Mouse (Mus musculus) cerebral cortex, adult 2 months (tissue): ENCODE results near the gene Myo10.

Experiments
- WGBS: fragments of 180-500 bp; shearing (Covaris S2); methylation state at CpG from one replicate; pipeline ENCODE4 v1.1.7; 2018; 5-methylcytosine and 5-hydroxymethylcytosine counted together

The Myo10 gene

DNA sequence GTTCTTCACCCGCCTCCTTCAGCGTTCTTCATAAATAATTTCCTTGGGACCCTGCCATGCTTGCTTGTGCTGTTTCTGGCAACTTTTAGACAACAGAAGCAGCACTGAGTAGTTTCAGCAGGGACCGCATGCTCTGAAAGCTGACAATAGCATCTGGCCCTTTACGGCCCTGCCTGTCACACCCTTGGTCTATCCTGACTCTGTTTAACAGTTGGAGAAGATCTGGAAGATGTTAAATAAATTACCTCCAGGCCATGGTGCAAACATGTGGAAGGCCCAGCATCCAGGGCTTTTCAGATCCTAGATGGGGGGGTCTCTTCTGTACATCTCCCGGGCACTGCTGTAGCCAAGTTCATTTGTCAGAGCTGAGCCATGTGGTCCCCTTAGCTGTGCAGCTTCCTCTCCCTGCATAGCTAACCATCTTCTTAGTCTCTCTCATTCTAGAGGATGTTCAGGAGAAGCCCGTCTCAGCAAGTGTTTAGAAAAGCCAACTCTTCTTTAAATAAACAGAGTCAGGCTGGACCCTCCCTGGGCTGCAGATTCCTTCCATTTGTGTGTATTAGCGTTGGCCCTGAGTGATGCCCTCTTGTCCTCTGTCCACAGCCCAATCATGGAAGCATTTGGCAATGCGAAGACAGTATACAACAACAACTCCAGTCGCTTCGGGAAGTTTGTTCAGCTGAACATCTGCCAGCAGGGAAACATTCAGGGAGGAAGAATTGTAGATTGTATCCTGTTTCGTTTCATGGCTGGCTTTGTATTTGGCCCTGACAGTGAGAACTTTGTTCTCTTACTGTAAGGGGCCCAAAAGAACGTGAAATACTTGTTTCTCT, 101.2 kb downstream of the Myo10 start:
- 60% methylated on average over 12 of the region's 12 CpGs for WGBS

DNA sequence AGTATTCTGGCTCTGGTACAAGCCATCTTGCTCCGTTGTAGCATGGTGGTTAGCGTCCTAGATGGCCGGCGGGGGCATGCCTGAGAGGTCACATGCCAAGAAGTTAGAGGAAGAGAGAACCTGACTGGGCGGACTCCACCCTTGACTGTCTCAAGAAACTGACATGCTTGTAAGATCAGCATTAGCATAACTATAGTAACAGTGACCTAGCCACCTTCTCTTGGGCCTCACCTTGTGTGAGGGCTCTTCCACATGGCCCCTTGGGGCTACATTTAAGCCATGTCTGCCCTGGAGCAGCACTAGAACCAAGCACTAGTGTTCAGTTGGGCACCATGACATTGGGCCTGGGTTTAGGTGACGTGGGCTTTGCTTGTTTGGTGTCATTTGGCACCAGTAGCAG, 102.2 kb downstream of the Myo10 start:
- 93% methylated on average over 6 of the region's 6 CpGs for WGBS

DNA sequence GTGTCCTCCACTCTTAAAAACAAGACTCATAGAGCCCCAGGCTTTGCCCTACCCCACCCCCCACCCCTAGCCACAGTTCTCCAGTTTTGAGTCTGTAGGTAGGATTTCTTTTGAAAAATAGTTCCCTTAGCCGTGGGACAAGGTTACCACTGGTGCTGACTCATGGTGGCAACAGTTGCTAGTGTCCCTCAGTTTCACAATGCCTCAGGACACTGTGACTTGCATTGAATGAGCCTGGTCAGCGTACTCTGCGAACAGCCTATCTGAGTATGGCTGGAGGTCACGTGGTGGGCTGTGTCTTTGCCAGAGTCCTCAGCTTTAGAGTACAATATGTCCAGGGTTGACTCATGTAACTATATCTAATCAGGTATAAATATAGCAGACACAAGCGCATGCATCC, 104.5 kb downstream of the Myo10 start:
- 69% methylated on average over 5 of the region's 5 CpGs for WGBS

GRCm38 (mm10) chr15:25728501-25728900, 106.2 kb downstream of the Myo10 start:
- WGBS = 84% methylated on average over 4 of the region's 4 CpGs

DNA sequence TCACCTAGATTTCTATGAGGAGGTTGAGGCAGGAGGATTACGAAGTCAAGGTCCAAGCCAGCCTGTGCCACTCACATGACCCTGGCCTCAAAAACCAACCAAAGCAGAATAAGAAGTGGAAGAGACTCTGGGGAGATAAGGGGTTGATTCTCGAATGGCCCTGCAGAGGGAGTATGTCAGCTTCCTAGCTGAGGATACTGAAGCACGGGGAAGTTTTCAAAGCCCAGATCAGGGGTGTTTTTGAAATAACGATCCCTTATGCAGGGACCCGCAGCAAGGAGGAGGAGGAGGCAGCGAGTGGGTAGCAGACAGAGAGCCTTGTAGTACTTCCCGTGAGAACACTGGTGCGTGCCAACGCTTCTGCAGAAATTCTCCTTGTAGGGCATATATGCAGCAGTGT, 108.7 kb downstream of the Myo10 start:
- WGBS = 17% methylated on average over 9 of the region's 9 CpGs

- 56% methylated on average over 8 of the region's 8 CpGs for WGBS
Observed at GRCm38 (mm10) chr15:25732758-25733428, 110.6 kb downstream of the Myo10 start.

DNA sequence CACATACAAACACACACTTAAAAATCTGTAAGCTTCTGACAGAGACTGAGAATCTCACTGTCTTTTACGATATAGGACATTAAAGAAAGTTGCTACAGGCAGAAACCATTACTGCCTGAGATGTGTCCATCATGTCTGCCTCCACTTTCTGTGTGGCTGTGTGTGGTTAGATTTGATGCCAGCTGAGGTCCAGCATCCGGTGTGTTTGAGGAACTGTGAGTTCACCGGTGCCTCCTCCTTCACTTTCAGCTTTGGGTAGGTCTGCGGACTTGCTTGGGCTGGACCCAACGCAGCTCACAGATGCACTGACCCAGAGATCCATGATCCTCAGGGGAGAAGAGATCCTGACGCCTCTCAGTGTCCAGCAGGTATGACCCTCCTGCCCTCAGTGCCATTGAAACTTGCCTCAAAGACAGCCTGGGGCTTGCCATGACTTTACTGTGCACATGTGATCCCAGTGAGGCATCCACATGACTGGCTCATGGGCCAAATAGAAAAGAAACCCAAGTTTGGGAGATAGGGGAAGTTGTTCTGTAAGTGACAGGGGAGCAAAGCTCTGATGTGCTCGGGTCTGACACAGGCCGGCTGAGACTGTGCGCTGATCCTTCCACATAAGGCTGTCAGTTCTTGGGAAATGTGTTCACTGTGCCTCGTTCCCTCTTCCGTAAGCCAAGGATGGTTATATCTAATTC, 111.6 kb downstream of the Myo10 start:
- 94% methylated on average over 11 of the region's 11 CpGs for WGBS

- WGBS = 71% methylated on average over 6 of the region's 6 CpGs
Observed at GRCm38 (mm10) chr15:25736531-25736930, 114.2 kb downstream of the Myo10 start.

- 76% methylated on average over 4 of the region's 4 CpGs for WGBS
Observed at GRCm38 (mm10) chr15:25740271-25740670, 117.9 kb downstream of the Myo10 start.

DNA sequence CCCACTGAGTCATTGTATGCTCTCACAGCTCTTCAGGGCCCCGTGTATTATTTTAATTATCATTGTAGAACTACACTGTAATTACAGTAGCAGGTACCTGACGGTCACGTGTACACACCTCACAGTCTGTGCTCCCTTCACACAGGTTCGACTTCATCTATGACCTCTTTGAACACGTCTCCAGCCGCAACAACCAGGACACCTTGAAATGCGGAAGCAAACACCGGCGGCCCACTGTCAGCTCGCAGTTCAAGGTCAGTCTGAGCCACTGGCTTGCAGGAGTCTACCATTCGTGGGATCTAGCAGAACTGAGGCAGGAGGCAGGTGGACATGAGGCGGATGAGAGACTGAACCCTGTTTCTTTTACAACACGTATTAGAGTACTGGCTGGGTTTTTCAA, 119.9 kb downstream of the Myo10 start:
- WGBS = 91% methylated on average over 13 of the region's 13 CpGs

GRCm38 (mm10) chr15:25751510-25751909, 129.2 kb downstream of the Myo10 start:
- 79% methylated on average over 11 of the region's 11 CpGs for WGBS

GRCm38 (mm10) chr15:25752597-25752996, 130.3 kb downstream of the Myo10 start:
- WGBS = 82% methylated on average over 1 of the region's 1 CpGs

- WGBS = 75% methylated on average over 9 of the region's 9 CpGs
Observed at GRCm38 (mm10) chr15:25753003-25753402, 130.7 kb downstream of the Myo10 start.

DNA sequence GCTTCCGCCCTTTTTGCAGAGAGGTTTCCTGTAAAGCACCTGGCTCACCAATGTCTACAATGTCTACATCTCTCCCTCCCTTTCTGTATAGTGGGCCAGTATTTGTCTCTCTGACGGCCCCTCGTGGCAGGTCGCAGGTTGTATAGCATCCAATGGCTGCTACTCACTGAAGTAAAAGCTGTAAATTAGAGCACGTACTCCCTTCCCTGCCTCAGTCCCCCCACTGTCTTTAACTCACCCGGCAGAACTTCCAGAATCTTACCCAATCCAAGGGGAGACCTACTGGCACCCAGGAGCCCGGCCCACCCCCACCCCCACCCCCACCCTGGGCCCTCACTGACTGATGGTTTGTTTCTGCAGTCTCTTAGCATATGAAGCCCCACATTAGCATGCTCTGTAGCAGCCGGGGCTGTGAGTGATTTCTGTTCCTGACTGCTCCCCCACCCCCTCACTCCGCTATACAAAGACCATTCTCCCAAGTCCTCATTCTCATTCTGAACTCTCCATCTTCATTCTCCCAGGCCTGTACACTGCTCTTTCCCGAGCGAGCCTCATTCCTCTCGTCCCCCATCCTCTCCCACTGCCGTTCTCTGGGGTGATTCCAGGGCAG, 132.1 kb downstream of the Myo10 start:
- 37% methylated on average over 13 of the region's 13 CpGs for WGBS

GRCm38 (mm10) chr15:25755536-25755935, 133.2 kb downstream of the Myo10 start:
- 79% methylated on average over 6 of the region's 6 CpGs for WGBS

DNA sequence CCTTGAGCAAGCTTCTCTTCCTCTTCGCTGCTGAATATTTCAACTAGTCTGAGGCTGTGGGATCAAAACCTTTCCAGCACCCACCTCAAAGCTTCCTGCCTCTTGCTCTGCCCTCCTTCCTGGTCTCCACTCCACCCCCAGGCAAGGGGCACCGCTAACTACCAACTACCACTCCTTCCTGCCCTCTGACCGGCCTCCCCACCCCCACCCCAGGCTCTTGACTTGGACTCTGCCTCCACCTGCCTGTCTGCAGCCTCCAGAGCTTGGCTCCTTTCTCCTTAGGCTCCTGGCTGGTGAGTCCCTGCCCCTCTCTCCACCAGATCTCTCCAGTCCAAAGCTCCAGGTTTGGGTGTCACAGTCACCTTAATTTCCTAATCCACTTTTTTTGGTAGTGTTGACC, 133.7 kb downstream of the Myo10 start:
- 69% methylated on average over 3 of the region's 3 CpGs for WGBS

DNA sequence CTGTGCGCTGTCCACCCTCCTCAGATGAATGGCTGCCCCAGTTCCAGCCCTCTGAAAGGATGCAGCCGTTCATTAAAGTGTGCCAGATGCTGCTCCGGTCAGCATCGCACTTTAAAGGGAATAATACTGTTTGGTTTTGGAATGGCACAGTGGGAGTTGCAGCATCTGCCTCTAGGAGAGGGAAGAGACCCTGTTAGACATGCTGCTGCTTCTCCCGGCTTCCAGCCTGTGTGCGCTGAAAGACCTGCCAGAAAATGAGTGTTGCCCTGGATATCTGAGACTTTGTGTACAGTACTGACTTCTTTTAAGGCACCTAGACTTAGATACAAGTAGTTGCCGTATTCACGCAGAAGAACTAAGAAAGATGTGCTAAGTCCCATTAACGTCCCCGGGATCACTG, 135.7 kb downstream of the Myo10 start:
- WGBS = 48% methylated on average over 10 of the region's 10 CpGs

DNA sequence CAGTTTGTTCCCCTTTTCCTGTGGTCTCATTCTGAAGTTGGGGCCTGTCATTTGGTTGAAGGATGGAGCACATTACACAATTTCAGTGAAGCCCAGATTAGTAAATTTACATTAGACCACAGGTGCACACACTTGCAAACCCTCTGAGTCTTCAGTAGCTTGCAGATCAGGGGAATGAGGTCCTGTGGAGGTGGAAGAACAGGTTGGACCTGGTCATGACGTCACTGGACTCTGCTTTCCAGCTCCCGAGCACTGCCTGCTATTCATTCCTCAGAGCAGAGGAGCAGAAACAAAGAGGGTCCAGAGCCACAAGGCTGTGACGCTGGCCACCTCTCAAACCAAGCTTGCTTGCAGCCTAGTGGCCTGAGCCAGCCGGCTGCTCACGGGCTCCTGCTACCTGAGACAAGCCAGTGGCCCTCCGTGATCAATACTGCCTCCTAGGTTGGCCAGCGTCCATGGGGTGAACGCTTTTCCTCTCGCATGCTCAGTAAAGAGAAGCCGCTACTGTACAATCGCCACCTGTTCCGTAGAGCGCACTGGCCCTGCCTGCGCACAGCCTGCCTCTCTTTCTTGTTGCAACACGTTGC, 136.3 kb downstream of the Myo10 start:
- 62% methylated on average over 15 of the region's 15 CpGs for WGBS

DNA sequence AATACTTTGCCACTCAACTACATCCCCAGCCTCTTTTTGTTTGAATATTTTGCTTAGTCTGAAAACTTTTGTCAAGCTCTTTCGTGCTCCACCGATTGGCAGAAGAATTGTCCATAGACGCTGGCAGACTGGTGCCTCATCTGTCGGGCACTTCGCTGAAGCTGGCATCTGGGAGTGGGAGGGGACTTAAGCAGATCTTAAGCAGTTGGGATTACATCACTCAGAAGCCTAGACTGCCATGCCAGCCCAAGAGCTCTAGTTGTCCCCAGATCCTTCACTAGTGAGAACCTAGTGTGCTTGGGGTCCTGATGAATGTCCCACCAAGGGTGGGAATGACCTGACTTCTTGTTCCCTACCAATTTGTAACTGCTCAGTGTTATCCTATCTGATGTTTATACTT, 138.0 kb downstream of the Myo10 start:
- 26% methylated on average over 5 of the region's 5 CpGs for WGBS

DNA sequence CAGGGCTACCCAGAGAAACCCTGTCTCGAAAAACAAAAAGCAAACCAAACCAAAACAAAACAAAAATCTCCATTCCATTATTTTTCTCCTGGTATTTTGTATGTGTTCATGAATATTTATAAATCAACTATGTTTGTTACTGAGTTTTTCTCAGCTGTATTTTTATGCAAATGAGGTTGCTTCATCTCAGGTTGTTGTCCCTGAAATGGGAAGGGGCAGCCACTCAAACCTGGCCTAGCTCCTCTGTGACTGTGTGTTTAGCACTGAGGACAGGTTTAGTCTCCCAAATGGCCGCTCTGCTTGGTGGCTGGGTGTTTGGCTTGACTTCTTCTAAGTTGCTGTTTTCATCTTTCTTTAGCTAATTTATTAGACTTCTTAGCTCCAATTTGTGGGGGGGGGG, 138.7 kb downstream of the Myo10 start:
- WGBS = 75% methylated on average over 2 of the region's 2 CpGs

- WGBS = 43% methylated on average over 8 of the region's 8 CpGs
Observed at GRCm38 (mm10) chr15:25761800-25762211, 139.5 kb downstream of the Myo10 start.

- WGBS = 50% methylated on average over 8 of the region's 8 CpGs
Observed at GRCm38 (mm10) chr15:25762306-25762705, 140.0 kb downstream of the Myo10 start.
